Mouse (Mus musculus) frontal cortex, postnatal 36 days (tissue): ENCODE measurements at regions not wholly inside any gene's neighbourhood (a gene's known extent, or its start where the extent isn't known, plus 50 kb on each side); places are given as distances from the start of the nearest gene placed in this dataset.
"Not testable (repeated sequence)": the region's sequence is repeated elsewhere in the genome, so short reads cannot be mapped to it uniquely, and the experiment has no call there.

ENCODE experiments used
- DNase-seq, 2 experiments: peaks; one replicate each; pipeline ENCODE4 v3.0.0; 2022; ENCODE audit warnings: low spot score in 2 of 2

DNA sequence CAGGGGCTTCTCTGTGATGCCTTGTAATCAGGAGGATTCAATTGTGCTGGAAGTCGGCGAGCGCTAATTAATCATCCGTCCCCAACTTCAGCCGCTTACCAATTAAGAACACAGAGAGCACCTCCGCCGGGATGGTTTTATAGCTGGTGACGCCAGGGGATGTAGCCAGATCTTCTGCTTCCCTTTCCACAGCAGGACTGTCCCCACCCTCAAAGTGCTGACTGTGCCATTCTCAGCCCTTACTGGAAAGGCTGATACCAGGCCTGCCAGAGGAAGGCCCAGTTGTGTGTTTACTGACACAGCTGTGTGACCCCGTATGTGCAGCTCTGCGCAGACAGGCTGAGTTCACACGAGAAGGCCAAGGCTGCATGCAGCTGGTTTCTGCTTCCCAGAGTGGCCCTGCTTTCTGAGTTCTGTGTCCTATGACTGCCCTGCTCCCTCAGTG, 59.9 kb upstream of the Bend4 start:
- DNase-seq = no peak

DNA sequence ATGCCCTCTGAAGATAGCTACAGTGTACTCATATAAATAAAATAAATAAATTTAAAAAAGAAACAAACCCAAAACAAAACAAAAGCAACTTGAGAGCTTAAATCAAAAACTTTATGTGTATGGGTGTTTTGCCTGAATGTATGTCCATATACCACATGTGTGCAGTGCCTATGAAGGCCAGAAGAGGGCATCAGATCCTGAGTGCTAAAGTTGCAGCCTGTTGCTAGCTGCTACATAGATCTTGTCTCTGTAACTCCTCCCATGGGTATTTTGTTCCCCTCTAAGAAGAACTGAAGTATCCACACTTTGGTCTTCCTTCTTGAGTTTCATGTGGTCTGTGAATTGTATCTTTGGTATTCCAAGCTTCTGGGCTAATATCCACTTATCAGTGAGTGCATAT, 62.6 kb upstream of the Bend4 start:
- not testable (repeated sequence) for DNase-seq

DNA sequence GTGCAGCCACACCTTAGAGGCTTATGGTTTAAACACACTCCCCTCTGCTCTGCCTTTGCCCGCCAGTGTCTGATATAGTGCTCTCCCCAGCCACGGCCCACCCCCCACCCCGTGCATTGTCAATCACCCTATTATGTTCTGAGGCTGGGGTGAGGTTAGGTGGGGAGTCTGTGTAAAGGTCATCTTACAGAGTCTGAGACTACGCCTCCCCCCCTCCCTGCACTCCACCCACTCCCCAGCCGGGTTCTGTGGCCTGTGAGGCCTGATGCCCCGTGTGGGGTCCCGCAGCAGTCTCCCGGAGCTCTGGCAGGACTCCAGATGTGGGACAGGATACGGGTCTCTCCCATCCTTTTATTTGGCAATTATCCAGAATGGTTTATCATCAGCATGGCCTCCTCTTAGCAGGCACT, 64.8 kb upstream of the Bend4 start:
- no peak for DNase-seq

DNA sequence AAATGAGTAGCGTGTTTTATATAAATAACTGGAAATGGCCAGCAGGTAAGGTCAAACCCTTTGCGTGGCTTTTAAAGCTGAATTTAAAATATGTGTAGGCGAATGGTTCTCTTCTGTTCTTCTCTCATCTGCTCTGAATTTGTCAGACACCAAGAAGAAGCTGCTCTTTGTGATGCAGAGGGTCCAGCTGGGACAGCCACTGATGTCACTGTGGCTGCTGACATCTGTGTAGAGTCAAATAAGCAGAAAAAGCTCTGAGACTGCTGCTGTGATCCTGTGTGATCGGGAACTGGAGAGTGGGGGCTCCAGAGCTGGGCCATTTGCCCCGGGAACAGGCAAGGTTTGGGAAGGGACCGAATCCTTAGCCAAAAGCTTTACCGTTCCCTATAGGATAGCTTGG, 68.6 kb upstream of the Bend4 start:
- no peak for DNase-seq

DNA sequence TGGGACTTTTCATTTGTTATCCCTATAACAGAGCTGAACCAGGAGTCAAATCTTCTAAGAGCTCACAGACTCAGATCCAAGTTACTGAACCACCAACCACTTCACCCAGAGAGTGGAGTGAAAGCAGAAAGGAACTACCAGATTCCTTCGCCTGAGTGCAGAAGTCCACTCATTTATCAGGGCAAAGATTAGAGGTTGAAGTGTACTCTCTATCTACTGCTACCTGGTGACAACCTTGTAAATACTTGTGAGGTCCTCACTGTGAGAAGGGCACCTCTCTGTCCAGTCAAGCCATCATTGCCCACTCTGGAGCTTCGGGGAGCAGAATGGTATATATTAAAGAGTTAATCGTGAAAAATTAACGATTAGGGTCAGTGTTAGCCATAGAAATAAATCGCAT, 87.4 kb upstream of the Shisa3 start:
- DNase-seq = no peak

DNA sequence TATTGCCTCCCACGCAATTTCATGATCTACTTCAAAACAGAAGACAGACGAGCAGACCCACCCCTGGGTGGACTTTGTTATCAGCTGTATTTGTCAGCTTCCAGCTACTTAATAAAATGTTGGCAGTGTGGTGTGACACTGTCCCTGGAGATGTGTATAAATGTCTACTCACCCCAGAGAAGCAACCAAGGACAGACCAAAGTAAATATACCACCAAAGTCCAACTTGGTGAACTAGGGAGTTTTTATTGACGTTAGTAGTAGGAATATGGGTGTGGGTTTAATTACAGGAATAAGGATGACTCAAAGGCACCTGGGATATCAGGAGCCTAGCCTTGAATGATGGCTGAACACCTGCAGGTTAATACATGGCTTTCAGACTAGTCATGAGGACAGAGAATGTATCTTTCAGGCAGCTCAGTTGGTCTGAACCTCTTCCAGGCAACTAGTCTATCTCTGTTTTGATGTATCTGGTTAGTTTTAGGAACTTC, 86.2 kb upstream of the Shisa3 start:
- DNase-seq = no peak

DNA sequence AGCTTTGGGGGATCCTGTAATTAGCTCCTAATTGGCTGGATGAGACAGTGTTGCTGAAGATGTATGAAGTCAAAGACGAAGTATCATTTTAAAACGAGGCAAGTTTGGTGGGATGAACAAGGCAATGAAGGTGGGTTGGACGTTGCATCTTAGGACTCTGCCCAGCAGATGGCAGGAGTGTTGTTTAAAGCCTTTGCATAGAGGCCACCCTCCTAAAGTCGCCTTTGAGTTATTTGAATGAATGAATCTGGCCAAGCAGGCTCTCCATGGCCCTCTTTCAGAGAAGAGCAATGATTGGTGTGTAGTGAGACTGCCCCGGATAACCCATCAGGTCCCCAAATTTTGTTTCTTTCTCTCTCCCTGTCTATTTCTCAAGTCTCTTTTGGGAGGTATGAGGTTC, 77.5 kb upstream of the Shisa3 start:
- peak in 1 of 2 experiments; percentile 8 for DNase-seq

DNA sequence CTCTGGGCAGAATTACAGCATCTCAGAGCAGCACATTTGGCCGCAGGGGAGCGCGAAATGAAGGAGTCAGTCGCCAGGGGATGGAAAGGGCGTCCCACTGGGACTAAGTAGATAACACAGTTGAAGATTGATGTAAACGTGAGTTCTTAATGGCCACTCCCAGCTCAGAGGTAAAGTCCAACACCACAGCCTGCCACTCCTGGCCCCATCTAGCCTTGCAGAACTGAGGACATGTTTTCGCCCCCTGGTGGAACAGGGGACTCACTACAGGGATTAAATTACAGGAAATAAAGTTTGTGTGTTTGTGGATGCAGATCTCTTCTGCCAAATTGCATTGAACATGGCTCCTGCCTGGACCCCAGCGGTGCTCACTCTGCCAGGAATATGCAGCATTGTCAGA, 76.7 kb upstream of the Shisa3 start:
- peak in 1 of 2 experiments; percentile 12 for DNase-seq

DNA sequence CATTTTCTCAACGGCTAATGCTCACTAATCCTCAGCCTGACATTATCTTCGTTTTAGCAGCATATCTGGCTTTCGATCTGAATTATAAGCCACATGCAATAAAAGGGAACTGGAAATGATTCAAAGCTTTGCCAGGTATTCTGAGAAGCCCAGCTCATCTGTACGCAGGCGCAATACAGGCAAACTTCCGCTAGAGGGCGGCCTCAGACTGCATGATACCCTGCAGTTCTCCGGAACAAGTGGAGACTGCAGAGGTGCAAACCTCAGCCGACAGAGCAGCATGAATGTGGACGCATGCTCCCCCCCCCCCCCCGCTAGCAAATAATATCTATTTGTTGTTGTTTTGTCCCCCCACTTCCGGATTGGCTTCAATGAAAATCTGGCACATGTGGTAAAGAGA, 75.3 kb upstream of the Shisa3 start:
- DNase-seq = peak; percentile 73 to 83

DNA sequence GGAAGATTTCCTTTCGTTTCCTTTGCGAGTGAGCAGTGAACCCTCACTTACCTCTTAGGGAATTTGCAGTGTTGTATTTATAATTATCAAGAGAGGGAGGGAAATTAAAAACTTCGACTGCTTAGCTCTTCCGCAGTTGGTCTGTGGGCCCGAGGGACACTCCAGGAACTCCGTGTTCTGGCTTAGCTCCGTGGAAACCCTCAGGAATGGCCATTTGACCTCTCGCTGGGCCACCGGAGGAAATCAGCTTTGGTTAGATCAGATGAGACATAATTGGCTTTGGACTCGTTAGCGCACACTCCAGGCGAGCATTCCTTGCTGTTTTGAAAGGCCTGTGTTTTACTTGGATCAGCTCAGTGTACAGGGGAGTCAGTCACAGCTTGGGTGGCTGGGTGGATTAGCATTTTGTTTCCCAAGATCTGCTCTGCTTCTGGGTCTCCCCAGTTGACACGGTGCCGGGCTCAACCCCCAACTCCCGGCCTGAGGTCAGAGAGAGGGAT, 74.9 kb upstream of the Shisa3 start:
- peak; percentile 19 to 29 for DNase-seq

DNA sequence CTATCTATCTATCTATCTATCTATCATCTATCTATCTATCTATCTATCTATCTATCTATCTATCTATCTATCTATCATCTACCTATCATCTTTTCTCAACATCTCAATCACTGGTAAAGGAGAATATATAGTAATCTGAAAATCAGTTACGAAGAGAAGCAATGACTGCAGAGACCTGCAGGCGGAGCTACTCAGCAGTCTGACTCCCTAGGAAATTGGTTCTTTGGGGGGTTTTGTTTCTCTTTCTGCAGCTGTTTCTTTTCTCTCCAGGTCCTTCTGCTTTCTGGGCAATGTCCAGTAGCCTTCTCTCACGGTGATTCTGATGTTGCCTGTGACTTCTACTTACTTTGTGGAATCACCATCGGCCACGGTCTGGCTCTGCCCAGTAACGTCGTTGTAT, 73.6 kb upstream of the Shisa3 start:
- no peak for DNase-seq

DNA sequence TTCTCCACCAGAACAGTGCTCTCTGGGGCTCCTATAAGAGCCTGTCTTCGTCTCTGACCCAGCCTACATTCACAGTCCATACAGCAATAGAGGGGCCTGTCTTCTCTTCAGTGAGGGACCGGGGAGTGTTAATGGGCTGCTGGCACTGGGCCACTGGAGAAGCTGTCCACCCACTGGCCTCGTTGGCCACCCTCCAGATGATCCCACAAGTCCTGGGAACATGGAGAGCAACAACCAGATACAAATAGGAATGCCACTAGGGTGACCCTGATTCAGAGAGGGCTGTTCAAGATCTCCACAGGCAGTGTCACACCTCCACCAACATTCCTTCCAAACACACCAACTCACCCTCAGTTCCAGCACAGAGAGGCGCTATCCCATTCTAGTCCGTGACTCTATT, 69.7 kb upstream of the Shisa3 start:
- no peak for DNase-seq

DNA sequence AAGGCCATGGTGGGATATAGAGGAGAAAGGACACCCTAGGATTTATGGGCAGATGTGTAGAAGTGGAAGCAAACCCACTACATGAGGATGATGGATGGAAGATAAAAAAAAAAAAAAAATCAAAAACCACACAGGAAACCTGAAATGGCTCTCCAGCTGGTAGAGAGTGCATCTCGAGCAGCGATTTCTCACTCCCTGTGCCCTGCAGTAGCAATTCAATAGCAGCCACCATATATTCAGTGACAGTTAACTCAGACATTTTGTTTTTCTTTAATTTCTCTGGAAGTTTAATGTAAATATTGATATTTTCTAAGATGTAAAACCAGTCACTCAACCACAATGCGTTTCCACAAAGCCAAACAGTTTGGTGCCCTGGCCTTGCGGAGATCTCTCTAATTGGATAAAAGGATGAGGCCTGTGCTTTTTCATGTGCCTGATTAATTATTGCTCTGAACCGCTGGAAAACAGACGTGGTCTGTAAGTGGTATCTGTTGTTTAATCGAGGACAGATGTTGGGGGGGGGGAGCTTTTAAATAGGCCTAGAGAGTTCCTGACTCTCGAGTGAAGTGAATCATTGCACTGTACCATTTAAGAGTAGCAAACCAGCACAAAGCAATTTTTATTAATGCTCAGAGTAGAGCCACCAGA, 68.0 kb upstream of the Shisa3 start:
- DNase-seq = no peak

DNA sequence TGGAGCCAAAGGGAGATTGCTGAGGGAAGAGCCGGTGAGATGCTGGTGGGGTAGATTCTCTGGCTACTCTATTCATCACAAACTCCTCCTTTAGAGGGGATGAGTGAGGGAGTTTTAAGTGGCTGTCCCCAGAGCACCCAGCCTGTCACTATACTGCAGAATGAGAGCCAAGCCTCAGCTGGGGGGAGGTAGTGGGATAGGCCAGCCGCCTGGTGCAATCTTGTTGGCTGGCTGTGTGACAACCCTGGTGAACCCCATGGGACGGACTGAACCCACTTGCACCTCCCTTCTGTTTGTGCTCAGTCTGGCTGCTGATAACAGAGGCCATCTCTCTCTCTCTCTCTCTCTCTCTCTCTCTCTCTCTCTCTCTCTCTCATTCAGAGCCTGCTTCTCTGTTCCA, 65.8 kb upstream of the Shisa3 start:
- no peak for DNase-seq

DNA sequence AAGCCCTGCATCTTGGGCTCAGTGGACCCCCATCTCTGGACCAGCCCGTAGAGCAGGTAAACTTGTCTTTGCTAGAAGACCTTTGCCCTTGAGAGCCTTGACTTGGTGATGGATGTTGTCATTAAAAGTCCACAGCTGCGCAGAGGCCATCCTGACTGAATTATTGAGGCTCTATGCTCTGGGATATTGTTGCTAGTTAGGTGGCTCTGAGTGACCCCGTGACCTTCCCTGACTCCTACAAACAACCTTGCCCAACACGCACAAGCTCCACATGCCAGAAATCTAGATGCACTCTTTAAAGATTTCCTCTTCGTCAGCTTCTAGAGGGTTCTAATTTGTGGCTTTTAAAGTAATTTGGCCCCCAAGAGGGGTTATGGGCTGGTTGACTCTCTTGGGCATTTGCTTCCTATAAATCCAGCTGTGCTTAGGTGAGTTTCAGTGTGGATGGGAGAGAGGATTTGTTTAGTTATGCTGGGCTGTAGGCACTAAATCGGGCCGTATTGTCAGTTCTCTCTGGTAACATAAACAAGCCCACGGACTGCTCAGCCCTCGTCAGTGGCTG, 63.6 kb upstream of the Shisa3 start:
- no peak for DNase-seq

DNA sequence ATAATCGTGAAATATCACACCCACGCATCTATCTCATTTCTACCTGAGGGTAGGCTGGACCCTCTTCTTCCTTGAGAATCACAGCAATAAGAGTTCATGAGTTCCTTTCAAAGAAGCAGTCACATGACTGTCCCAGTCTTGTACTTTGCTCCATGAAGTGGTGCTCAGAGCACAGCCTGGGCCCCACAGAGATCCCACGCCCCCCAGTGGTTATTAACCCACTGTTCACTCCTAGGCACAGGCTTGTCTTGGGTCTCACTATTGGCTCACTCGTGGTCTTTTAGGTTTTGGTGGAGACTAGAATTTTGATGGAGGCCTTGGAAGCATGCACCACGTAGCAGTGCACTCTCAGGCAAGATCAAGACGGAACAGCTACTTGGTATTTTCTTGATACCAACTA, 57.4 kb upstream of the Shisa3 start:
- no peak for DNase-seq

DNA sequence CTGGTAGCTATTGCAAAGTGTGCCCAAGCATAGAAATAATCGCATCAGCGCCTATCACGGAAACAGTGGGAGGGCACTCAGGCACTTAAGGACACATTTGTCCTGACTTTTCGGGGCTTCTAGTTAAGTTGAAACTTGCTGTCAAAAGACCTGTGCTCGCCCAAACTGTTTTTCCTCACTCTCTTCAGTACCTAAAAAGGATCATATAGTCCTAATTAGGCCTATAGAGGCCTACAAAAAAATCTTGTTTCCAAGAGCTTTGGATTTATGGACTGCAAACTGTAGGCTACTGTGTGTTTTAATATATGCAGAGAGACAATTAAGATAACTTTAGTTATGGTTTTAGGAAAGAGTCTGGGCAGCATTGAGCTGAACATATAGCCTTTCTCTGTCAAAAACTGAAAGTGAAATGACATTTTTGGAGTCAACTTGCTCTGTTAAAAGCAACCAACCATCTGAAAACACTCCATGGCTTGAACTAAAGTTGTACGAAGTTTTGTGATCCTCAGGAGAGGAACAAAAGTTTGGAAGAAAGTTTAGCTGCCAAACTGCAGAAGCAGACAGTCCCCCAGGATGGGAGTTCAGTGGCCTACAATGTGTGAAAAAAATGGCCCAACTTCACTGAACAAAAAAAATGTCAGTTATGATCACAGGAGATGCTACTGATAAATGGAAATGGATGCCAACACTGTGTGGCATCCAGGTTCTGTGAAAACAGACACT, 55.9 kb upstream of the Shisa3 start:
- no peak for DNase-seq

DNA sequence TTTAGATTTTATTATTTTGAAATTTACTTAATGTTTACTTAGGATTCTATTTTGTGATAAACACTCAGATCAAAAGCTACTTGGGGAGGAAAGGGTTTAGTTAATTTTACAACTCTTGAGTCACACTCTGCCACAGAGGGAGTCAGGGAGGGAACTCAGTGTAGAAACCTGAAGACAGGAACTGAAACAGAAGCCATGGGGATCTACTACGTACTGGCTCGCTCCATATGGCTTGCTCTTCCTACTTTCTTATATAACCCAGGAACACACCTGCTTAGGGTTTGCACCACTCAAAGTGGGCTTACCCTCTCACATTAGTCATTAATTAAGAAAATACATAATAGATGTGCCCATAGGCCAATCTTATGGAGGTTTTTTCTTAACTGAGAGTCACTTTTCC, 54.8 kb upstream of the Shisa3 start:
- no peak for DNase-seq
